Mouse (Mus musculus) MEL (cell line): ENCODE data around the gene Ssmem1. TPM values are rescaled to one million over a fixed set of nuclear protein-coding genes. Genes with fewer than 3 reads are reported as not detected.

Experiments used
- DNase-seq: peaks from one replicate; pipeline ENCODE4 v3.0.0; 2011; ENCODE audit warnings: low read depth, low spot score
- H3K27ac ChIP-seq: 2 replicates; pipeline ENCODE4 v1.5.1; 2012; ENCODE audit warnings: low read depth, mild to moderate bottlenecking, control low read depth, low read length, moderate library complexity; ENCODE audit not compliant: control insufficient read depth
- H3K27me3 ChIP-seq, 2 experiments: fragments of 150-350 bp in 1 of 2; sonication (generic) in 1 of 2; 2 replicates each; pipeline ENCODE4 v1.6.1; 2012; ENCODE audit warnings: low read length in 2 of 2, mild to moderate bottlenecking in 2 of 2, improper control_type of control experiment in 1 of 2, moderate library complexity in 1 of 2; ENCODE audit not compliant: insufficient read depth in 2 of 2, control insufficient read depth in 1 of 2
- H3K36me3 ChIP-seq, 2 experiments: 2 replicates each; pipeline ENCODE4 v1.6.1; 2012 to 2014; ENCODE audit warnings: low read length in 2 of 2, improper control_type of control experiment in 1 of 2, inconsistent platforms in 1 of 2, mild to moderate bottlenecking in 1 of 2; ENCODE audit not compliant: insufficient read depth in 2 of 2, control insufficient read depth in 1 of 2
- H3K4me1 ChIP-seq, 2 experiments: fragments of 150-350 bp in 1 of 2; sonication (generic) in 1 of 2; 2 replicates each; pipeline ENCODE4 v1.6.1; 2012; ENCODE audit warnings: low read length in 2 of 2, improper control_type of control experiment in 1 of 2, mild to moderate bottlenecking in 1 of 2; ENCODE audit not compliant: insufficient read depth in 2 of 2, control insufficient read depth in 1 of 2
- H3K4me3 ChIP-seq, 2 experiments: fragments of 150-350 bp in 1 of 2; sonication (generic) in 1 of 2; 2 replicates each; pipeline ENCODE4 v1.5.1; 2012; ENCODE audit warnings: low read depth in 2 of 2, low read length in 2 of 2, mild to moderate bottlenecking in 2 of 2, moderate library complexity in 2 of 2, control low read depth in 1 of 2, improper control_type of control experiment in 1 of 2; ENCODE audit not compliant: control insufficient read depth in 1 of 2, insufficient read depth in 1 of 2
- H3K79me2 ChIP-seq: 2 replicates; pipeline ENCODE4 v1.6.1; 2012; ENCODE audit warnings: mild to moderate bottlenecking, low read length, moderate library complexity; ENCODE audit not compliant: control insufficient read depth, poor library complexity, insufficient read depth
- H3K9ac ChIP-seq: 2 replicates; pipeline ENCODE4 v1.6.1; 2012; ENCODE audit warnings: low read depth, mild to moderate bottlenecking, control low read depth, low read length, moderate library complexity; ENCODE audit not compliant: control insufficient read depth, poor library complexity, severe bottlenecking
- H3K9me3 ChIP-seq: fragments of 150-350 bp; sonication (generic); replicated peaks from 2 replicates; pipeline ENCODE4 v1.6.1; 2012; ENCODE audit warnings: mild to moderate bottlenecking, low read length, improper control_type of control experiment, moderate library complexity; ENCODE audit not compliant: insufficient read depth
- BHLHE40 ChIP-seq: IDR thresholded peaks from 2 replicates; pipeline ENCODE4 v1.6.1; 2012; ENCODE audit warnings: low read depth, mild to moderate bottlenecking, inconsistent platforms, low read length, improper control_type of control experiment, borderline replicate concordance
- CHD1 ChIP-seq: IDR thresholded peaks from 2 replicates; pipeline ENCODE4 v1.6.1; 2012; ENCODE audit warnings: low read depth, mild to moderate bottlenecking, inconsistent platforms, low read length, improper control_type of control experiment
- CTCF ChIP-seq, 3 experiments: IDR thresholded peaks in 2 of 3; conservative IDR thresholded peaks in 1 of 3; 2 replicates each; pipeline ENCODE4 v1.5.1; 2011 to 2012; ENCODE audit warnings: low read length in 3 of 3, low read depth in 2 of 3, mild to moderate bottlenecking in 2 of 3, improper control_type of control experiment in 1 of 3, inconsistent platforms in 1 of 3, mixed read lengths in 1 of 3, moderate library complexity in 1 of 3; ENCODE audit not compliant: control insufficient read depth in 1 of 3, insufficient read depth in 1 of 3, poor library complexity in 1 of 3, severe bottlenecking in 1 of 3
- E2F4 ChIP-seq: IDR thresholded peaks from 2 replicates; pipeline ENCODE4 v1.6.1; 2011; ENCODE audit warnings: low read depth, low read length, improper control_type of control experiment, borderline replicate concordance
- ELF1 ChIP-seq: IDR thresholded peaks from 2 replicates; pipeline ENCODE4 v1.6.1; 2014; ENCODE audit warnings: low read depth, mild to moderate bottlenecking, inconsistent platforms, low read length, improper control_type of control experiment, moderate library complexity
- EP300 ChIP-seq, 2 experiments: IDR thresholded peaks; 2 replicates each; pipeline ENCODE4 v1.6.1; 2011; ENCODE audit warnings: improper control_type of control experiment in 2 of 2, low read length in 2 of 2, low read depth in 1 of 2, mild to moderate bottlenecking in 1 of 2
- KAT2A ChIP-seq: conservative IDR thresholded peaks from 2 replicates; pipeline ENCODE4 v1.6.1; 2012; ENCODE audit warnings: low read depth, low read length, improper control_type of control experiment, inconsistent platforms
- MAFK ChIP-seq: IDR thresholded peaks from 2 replicates; pipeline ENCODE4 v1.6.1; 2011; ENCODE audit warnings: low read depth, mild to moderate bottlenecking, low read length, improper control_type of control experiment, borderline replicate concordance
- NRF1 ChIP-seq: IDR thresholded peaks from 2 replicates; pipeline ENCODE4 v1.6.1; 2014; ENCODE audit warnings: low read depth, mild to moderate bottlenecking, inconsistent platforms, low read length, improper control_type of control experiment, moderate library complexity; ENCODE audit not compliant: poor library complexity, insufficient read depth, severe bottlenecking
- RAD21 ChIP-seq: IDR thresholded peaks from 2 replicates; pipeline ENCODE4 v1.6.1; 2011; ENCODE audit warnings: mild to moderate bottlenecking, low read depth, low read length, improper control_type of control experiment
- RCOR1 ChIP-seq: IDR thresholded peaks from 2 replicates; pipeline ENCODE4 v1.6.1; 2012; ENCODE audit warnings: low read depth, mild to moderate bottlenecking, inconsistent platforms, low read length, improper control_type of control experiment
- TBP ChIP-seq: IDR thresholded peaks from 2 replicates; pipeline ENCODE4 v1.8.0; 2011; ENCODE audit warnings: low read depth, low read length, improper control_type of control experiment
- UBTF ChIP-seq: IDR thresholded peaks from 2 replicates; pipeline ENCODE4 v1.6.1; 2012; ENCODE audit warnings: low read depth, mild to moderate bottlenecking, inconsistent platforms, low read length, improper control_type of control experiment, moderate library complexity, borderline replicate concordance; ENCODE audit not compliant: insufficient read depth
- USF1 ChIP-seq: IDR thresholded peaks from 2 replicates; pipeline ENCODE4 v1.6.1; 2014; ENCODE audit warnings: low read depth, mild to moderate bottlenecking, inconsistent platforms, low read length, improper control_type of control experiment, moderate library complexity
- USF2 ChIP-seq, 2 experiments: IDR thresholded peaks; 2 replicates each; pipeline ENCODE4 v1.6.1; 2011 to 2012; ENCODE audit warnings: improper control_type of control experiment in 2 of 2, low read length in 2 of 2, borderline replicate concordance in 1 of 2, inconsistent platforms in 1 of 2, low read depth in 1 of 2, mild to moderate bottlenecking in 1 of 2; ENCODE audit not compliant: insufficient read depth in 1 of 2
- ZKSCAN1 ChIP-seq: IDR thresholded peaks from 2 replicates; pipeline ENCODE4 v1.6.1; 2012; ENCODE audit warnings: low read depth, mild to moderate bottlenecking, inconsistent platforms, low read length, improper control_type of control experiment, moderate library complexity
- ZMIZ1 ChIP-seq: IDR thresholded peaks from 2 replicates; pipeline ENCODE4 v1.6.1; 2012; ENCODE audit warnings: low read depth, mild to moderate bottlenecking, inconsistent platforms, low read length, improper control_type of control experiment, moderate library complexity
- ZNF384 ChIP-seq: IDR thresholded peaks from 2 replicates; pipeline ENCODE4 v1.6.1; 2012; ENCODE audit warnings: low read depth, mild to moderate bottlenecking, inconsistent platforms, low read length, improper control_type of control experiment
- polyA plus RNA-seq, 2 experiments: library from polyadenylated mRNA; stranded (reverse) in 1 of 2; unstranded in 1 of 2; fragments of >175 nt in 1 of 2; fragments of >200 nt in 1 of 2; gene quantifications; 2 replicates each; pipeline versions ENCODE4 v1.2.1 to v1.2.4; 2012; ENCODE audit warnings: low replicate concordance in 2 of 2, low read depth in 1 of 2; ENCODE audit not compliant: insufficient read length in 2 of 2, insufficient read depth in 1 of 2, missing spikeins in 1 of 2
- total RNA-seq: library from RNA; depleted of rRNA; stranded (reverse); fragments of 300-350 nt; gene quantifications from 2 replicates; pipeline ENCODE4 v1.2.3, GENCODE M21; 2012

Gene Ssmem1
- total and polyA plus RNA-seq, 3 experiments = 0.08 to 0.13 TPM; not detected in 1

GRCm38 (mm10) chr6:30551644-30552580 lies 42.3 kb downstream of the Ssmem1 start (continued):
- TF ChIP-seq MAFK (no peak), RCOR1 (no peak)

DNA sequence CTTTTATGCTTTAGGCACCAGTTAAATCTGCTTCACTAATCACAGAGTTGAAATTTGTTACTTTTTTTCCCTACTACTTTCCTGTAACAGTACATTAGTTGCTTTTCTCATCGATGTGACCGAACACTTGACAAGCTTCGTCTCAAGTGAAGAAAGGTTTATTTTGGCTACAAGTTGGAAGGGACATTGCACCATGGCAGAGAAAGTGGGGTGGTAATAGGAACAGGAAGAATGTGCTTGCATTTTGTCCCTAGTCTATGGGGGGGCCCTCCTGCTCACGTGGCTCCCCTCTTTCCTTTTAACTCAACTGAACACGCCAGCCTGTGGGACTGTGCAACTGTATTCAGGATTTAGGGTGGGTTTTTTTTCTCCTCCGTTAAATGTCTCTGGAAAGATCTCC lies 43.0 kb downstream of the Ssmem1 start:
- no peak for DNase-seq
- H3K79me2 ChIP-seq = no peaks in the 10 kb centered on the region
- no peaks in the 10 kb centered on the region for H3K4me1 ChIP-seq
- H3K4me3 ChIP-seq = no peak overlapping the region
- H3K27ac ChIP-seq = no peak overlapping the region
- no peaks in the 10 kb centered on the region for H3K36me3 ChIP-seq
- no peak overlapping the region for H3K9ac ChIP-seq
- TF ChIP-seq RCOR1 (no peak), BHLHE40 (no peak), UBTF (no peak), USF2 (IDR thresholded peaks at IDR 0.05; ENCODE audit: borderline replicate concordance in 1 of 2, insufficient read depth in 1 of 2, low read depth in 1 of 2, low read length in 2 of 2) (no peak), CHD1 (no peak), ZNF384 (no peak), TBP (no peak), ELF1 (no peak), KAT2A (no peak), ZMIZ1 (no peak)
- H3K9me3 ChIP-seq = no peaks in the 10 kb centered on the region
- peaks cover 4 to 11% of the 10 kb centered on the region in 2 experiments for H3K27me3 ChIP-seq

- H3K9me3 ChIP-seq = no peaks in the 10 kb centered on the region
- no peak overlapping the region for H3K27ac ChIP-seq
- no peaks in the 10 kb centered on the region for H3K4me1 ChIP-seq
- no peaks in the 10 kb centered on the region for H3K79me2 ChIP-seq
- H3K4me3 ChIP-seq = no peak overlapping the region
- H3K27me3 ChIP-seq = peaks cover 4 to 7% of the 10 kb centered on the region in 2 experiments
- TF ChIP-seq CTCF (IDR thresholded peaks at IDR 0.05 in 2 of 3, conservative IDR thresholded peaks at IDR 0.05 in 1 of 3; ENCODE audit: control insufficient read depth in 1 of 3, insufficient read depth in 1 of 3, low read depth in 2 of 3, low read length in 3 of 3, poor library complexity in 1 of 3, severe bottlenecking in 1 of 3) (no peak), RAD21 (no peak), ZKSCAN1 (no peak), BHLHE40 (no peak), E2F4 (no peak), USF1 (no peak), EP300 (IDR thresholded peaks at IDR 0.05; ENCODE audit: low read depth in 1 of 2, low read length in 2 of 2) (no peak), NRF1 (no peak)
- no peaks in the 10 kb centered on the region for H3K36me3 ChIP-seq
- no peak for DNase-seq
- H3K9ac ChIP-seq = no peak overlapping the region
These were observed 43.8 kb downstream of the Ssmem1 start for GRCm38 (mm10) chr6:30553381-30554010.
